Mouse (Mus musculus) limb, embryonic 13.5 days (tissue): Measurements from ENCODE around the gene Scnm1. TPM values are rescaled to one million over a fixed set of nuclear protein-coding genes. Genes with fewer than 3 reads are reported as not detected.

Source experiments
- ATAC-seq: fragments of 200-750 bp; cut with Nextera tagmentation; 2 replicates; pipeline ENCODE4 v1.8.0; 2017; ENCODE audit warnings: low read depth, moderate number of reproducible peaks, moderate TSS enrichment; ENCODE audit not compliant: low FRiP score
- H3K27ac ChIP-seq: fragments of 300-500 bp; sonication (generic); 2 replicates; pipeline ENCODE4 v1.5.1; 2015; ENCODE audit warnings: inconsistent platforms, mild to moderate bottlenecking, moderate library complexity
- H3K27me3 ChIP-seq: fragments of 300-500 bp; sonication (generic); 2 replicates; pipeline ENCODE4 v1.6.1; 2015; ENCODE audit warnings: mild to moderate bottlenecking, inconsistent platforms
- H3K36me3 ChIP-seq: fragments of 300-500 bp; sonication (generic); 2 replicates; pipeline ENCODE4 v1.6.1; 2015; ENCODE audit warnings: inconsistent platforms, mild to moderate bottlenecking, moderate library complexity
- H3K4me1 ChIP-seq: fragments of 300-500 bp; sonication (generic); 2 replicates; pipeline ENCODE4 v1.6.1; 2015; ENCODE audit warnings: inconsistent platforms
- H3K4me2 ChIP-seq: fragments of 300-500 bp; sonication (generic); replicated peaks from 2 replicates; pipeline ENCODE4 v1.6.1; 2015; ENCODE audit warnings: inconsistent platforms, mild to moderate bottlenecking, moderate library complexity
- H3K4me3 ChIP-seq: fragments of 300-500 bp; sonication (generic); 2 replicates; pipeline ENCODE4 v1.5.1; 2015; ENCODE audit warnings: moderate library complexity, mild to moderate bottlenecking, inconsistent platforms
- H3K9ac ChIP-seq: fragments of 300-500 bp; sonication (generic); 2 replicates; pipeline ENCODE4 v1.6.1; 2015; ENCODE audit warnings: mild to moderate bottlenecking, inconsistent platforms
- H3K9me3 ChIP-seq: fragments of 300-500 bp; sonication (generic); 2 replicates; pipeline ENCODE4 v1.6.1; 2016; ENCODE audit warnings: inconsistent platforms
- WGBS: fragments of 180-500 bp; shearing (Covaris S2); methylation state at CpG from one replicate; pipeline ENCODE4 v1.1.7; 2015; 5-methylcytosine and 5-hydroxymethylcytosine counted together
- microRNA-seq: library from miRNA; unstranded; fragments of <30 nt; microRNA quantifications from one replicate; pipeline ENCODE4, GENCODE M21; 2016
- polyA plus RNA-seq: library from polyadenylated mRNA; unstranded; fragments of >200 nt; fragmentation: Nextera tagmentation; extraction: Ambion mirVana; gene quantifications from 2 replicates; pipeline ENCODE4 v1.2.1, GENCODE M21; 2015

Gene Scnm1
- polyA plus RNA-seq, 1 experiment from 2014 or later = 82.4 TPM

GRCm38 (mm10) chr3:95100854-95101253, 33.0 kb downstream of the Scnm1 start:
- no peak for ATAC-seq
- no peak overlapping the region for H3K4me3 ChIP-seq
- no peaks in the 10 kb centered on the region for H3K27me3 ChIP-seq
- H3K4me1 ChIP-seq = peaks cover 18% of the 10 kb centered on the region
- 12% methylated on average over 2 of the region's 2 CpGs for WGBS
- no peak overlapping the region for H3K4me2 ChIP-seq
- no peak overlapping the region for H3K9ac ChIP-seq
- H3K27ac ChIP-seq = no peak overlapping the region
- no peaks in the 10 kb centered on the region for H3K9me3 ChIP-seq
- H3K36me3 ChIP-seq = peaks cover 27% of the 10 kb centered on the region

- no peak for ATAC-seq
- Histone ChIP-seq H3K27ac (no peak overlapping the region), H3K9me3 (no peaks in the 10 kb centered on the region), H3K4me2 (no peak overlapping the region), H3K9ac (no peak overlapping the region), H3K4me3 (no peak overlapping the region), H3K4me1 (no peaks in the 10 kb centered on the region), H3K36me3 (peaks cover 14% of the 10 kb centered on the region; the same call in 1 of the 2 replicates), H3K27me3 (no peaks in the 10 kb centered on the region)
- 94% methylated on average over 1 of the region's 1 CpGs for WGBS
Observed at GRCm38 (mm10) chr3:95088071-95088470, 45.7 kb downstream of the Scnm1 start.

Small RNA genes within 50 kb of the gene (microRNA-seq; reads per million reads assigned to microRNA genes)
- not detected for gene Mir8099-1

Other genes starting within 250 kb of the Scnm1 start
- 361 and 368 TPM in 2 replicates for gene Psmb4, start 247.1 kb downstream of the Scnm1 start, polyA plus RNA-seq
- 32.7 and 34.8 TPM in 2 replicates for gene Selenbp1, start 201.0 kb downstream of the Scnm1 start, polyA plus RNA-seq
- 8.6 TPM in 2 replicates for gene Rfx5, start 179.9 kb downstream of the Scnm1 start, polyA plus RNA-seq
- 27.8 and 34.3 TPM in 2 replicates for gene Pi4kb, start 159.3 kb downstream of the Scnm1 start, polyA plus RNA-seq
- gene Zfp687, start 118.6 kb downstream of the Scnm1 start, polyA plus RNA-seq = 23.5 and 24.4 TPM in 2 replicates
- 282 and 310 TPM in 2 replicates for gene Psmd4, start 91.4 kb downstream of the Scnm1 start, polyA plus RNA-seq
- 26.5 and 28.4 TPM in 2 replicates for gene Pip5k1a, start 27.1 kb downstream of the Scnm1 start, polyA plus RNA-seq
- 216 and 217 TPM in 2 replicates for gene Vps72, start 23.0 kb downstream of the Scnm1 start, polyA plus RNA-seq
- 1.9 and 2.5 TPM in 2 replicates for gene Tmod4, start 9.5 kb downstream of the Scnm1 start, polyA plus RNA-seq
- 19.1 and 19.6 TPM in 2 replicates for gene Lysmd1, start 77 bp upstream of the Scnm1 start, polyA plus RNA-seq
- gene Tnfaip8l2, start 8.3 kb upstream of the Scnm1 start, polyA plus RNA-seq = 2.6 and 3.1 TPM in 2 replicates
- gene Sema6c, start 26.4 kb upstream of the Scnm1 start, polyA plus RNA-seq = 11.1 and 11.7 TPM in 2 replicates
- gene Gabpb2, start 83.9 kb upstream of the Scnm1 start, polyA plus RNA-seq = 11.5 and 12.5 TPM in 2 replicates
- gene Cdc42se1, start 94.7 kb upstream of the Scnm1 start, polyA plus RNA-seq = 77.1 and 82.7 TPM in 2 replicates
- 15.1 and 17.1 TPM in 2 replicates for gene Mllt11, start 98.2 kb upstream of the Scnm1 start, polyA plus RNA-seq
- gene Gm128, start 107.6 kb upstream of the Scnm1 start, polyA plus RNA-seq = 0.73 and 0.88 TPM in 2 replicates
- 2.2 and 2.5 TPM in 2 replicates for gene Bnipl, start 117.2 kb upstream of the Scnm1 start, polyA plus RNA-seq
- gene Mindy1, start 147.3 kb upstream of the Scnm1 start, polyA plus RNA-seq = 38.1 and 41.2 TPM in 2 replicates
- 24.2 and 26.9 TPM in 2 replicates for gene Prune1, start 148.1 kb upstream of the Scnm1 start, polyA plus RNA-seq
- 2.0 and 2.5 TPM in 2 replicates for gene Anxa9, start 173.2 kb upstream of the Scnm1 start, polyA plus RNA-seq
- gene Cers2, start 180.8 kb upstream of the Scnm1 start, polyA plus RNA-seq = 181 and 184 TPM in 2 replicates
- 47.2 and 53.0 TPM in 2 replicates for gene Setdb1, start 223.2 kb upstream of the Scnm1 start, polyA plus RNA-seq